Mouse (Mus musculus) stomach, postnatal 0 days (tissue): Measurements from ENCODE around the gene Noxo1. TPM values are rescaled to one million over a fixed set of nuclear protein-coding genes. Genes with fewer than 3 reads are reported as not detected.
"Not testable (repeated sequence)": the region's sequence is repeated elsewhere in the genome, so short reads cannot be mapped to it uniquely, and the experiment has no call there.

Experiments
- ATAC-seq: fragments of 200-750 bp; cut with Nextera tagmentation; 2 replicates; pipeline ENCODE4 v1.8.0; 2017; ENCODE audit not compliant: low FRiP score, low TSS enrichment
- DNase-seq: peaks from one replicate; pipeline ENCODE4 v3.0.0-alpha.2; 2016; ENCODE audit warnings: low spot score
- H3K27ac ChIP-seq: fragments of 300-500 bp; sonication (generic); replicated peaks from 2 replicates; pipeline ENCODE4 v1.5.1; 2014; ENCODE audit warnings: mild to moderate bottlenecking, control low read depth
- H3K27me3 ChIP-seq: fragments of 300-500 bp; sonication (generic); 2 replicates; pipeline ENCODE4 v1.6.1; 2014; ENCODE audit warnings: low read length; ENCODE audit not compliant: control insufficient read depth, insufficient read depth
- H3K36me3 ChIP-seq: fragments of 300-500 bp; sonication (generic); 2 replicates; pipeline ENCODE4 v1.6.1; 2014; ENCODE audit warnings: low read length, mixed read lengths; ENCODE audit not compliant: control insufficient read depth, insufficient read depth
- H3K4me1 ChIP-seq: fragments of 300-500 bp; sonication (generic); replicated peaks from 2 replicates; pipeline ENCODE4 v1.6.1; 2014; ENCODE audit warnings: antibody characterized with exemption; ENCODE audit not compliant: control insufficient read depth, insufficient read depth
- H3K4me2 ChIP-seq: fragments of 300-500 bp; sonication (generic); replicated peaks from 2 replicates; pipeline ENCODE4 v1.6.1; 2014; ENCODE audit warnings: low read depth, mild to moderate bottlenecking, control low read depth, moderate library complexity
- H3K4me3 ChIP-seq: fragments of 300-500 bp; sonication (generic); 2 replicates; pipeline ENCODE4 v1.5.1; 2014; ENCODE audit warnings: low read depth, low read length, control low read depth
- H3K9ac ChIP-seq: fragments of 300-500 bp; sonication (generic); 2 replicates; pipeline ENCODE4 v1.6.1; 2014; ENCODE audit warnings: mild to moderate bottlenecking, low read length, control low read depth, mixed read lengths
- H3K9me3 ChIP-seq: fragments of 300-500 bp; sonication (generic); 2 replicates; pipeline ENCODE4 v1.6.1; 2016; ENCODE audit warnings: low read length; ENCODE audit not compliant: control insufficient read depth
- CTCF ChIP-seq: IDR thresholded peaks from 2 replicates; pipeline ENCODE4 v1.5.1; 2016; ENCODE audit warnings: antibody characterized with exemption, low read depth, mild to moderate bottlenecking, moderate library complexity
- EP300 ChIP-seq: optimal IDR thresholded peaks from 2 replicates; pipeline ENCODE3; 2016; ENCODE audit warnings: antibody characterized with exemption
- WGBS: fragments of 180-500 bp; shearing (Covaris S2); extraction: QIAGEN DNeasy Blood & Tissue Kit; methylation state at CpG from one replicate; pipeline ENCODE4 v1.1.7; 2014; 5-methylcytosine and 5-hydroxymethylcytosine counted together
- polyA plus RNA-seq: library from polyadenylated mRNA; unstranded; fragments of >200 nt; fragmentation: Nextera tagmentation; extraction: Ambion mirVana; gene quantifications from 2 replicates; pipeline ENCODE4 v1.2.1, GENCODE M21; 2015

Gene Noxo1
- polyA plus RNA-seq, 1 experiment from 2014 or later: 3.3 TPM

GRCm38 (mm10) chr17:24658017-24658758, 37.8 kb upstream of the Noxo1 start, which contains the start of gene Npw:
TSS of gene Npw (minus strand) at chr17:24658457.
- 1% methylated on average over 44 of the region's 47 CpGs for WGBS
- Histone ChIP-seq H3K4me2 (peak within 1 kb of the TSS; percentile 69), H3K27ac (no peak within 1 kb of the TSS), H3K9ac (peak within 1 kb of the TSS; percentile 59), H3K9me3 (no peaks in the 10 kb centered on the region), H3K4me1 (peaks cover 6% of the 10 kb centered on the region; the same call in 1 of the 2 replicates), H3K4me3 (peak within 1 kb of the TSS; percentile 36), H3K36me3 (no peaks in the 10 kb centered on the region), H3K27me3 (no peaks in the 10 kb centered on the region; the same call in 1 of the 2 replicates)
- DNase-seq: peak; percentile 66
- TF ChIP-seq EP300 (no peak), CTCF (no peak)
- ATAC-seq: peak; percentile 41

DNA sequence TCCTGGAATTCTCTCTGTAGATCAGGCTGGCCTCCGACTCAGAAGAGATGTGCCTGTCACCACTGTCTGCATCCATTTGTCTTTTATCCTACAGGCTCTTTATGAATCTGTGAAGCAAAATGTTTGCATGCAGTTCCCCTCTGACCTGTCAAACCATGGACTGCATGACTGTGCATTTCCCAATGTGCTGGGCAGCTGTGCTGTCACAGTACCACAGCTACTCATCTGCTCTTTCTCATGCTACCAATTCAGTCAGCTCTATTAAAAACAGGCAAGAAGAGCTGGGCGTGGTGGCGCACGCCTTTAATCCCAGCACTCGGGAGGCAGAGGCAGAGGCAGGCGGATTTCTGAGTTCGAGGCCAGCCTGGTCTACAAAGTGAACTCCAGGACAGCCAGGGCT, 29.0 kb upstream of the Noxo1 start:
- H3K4me3 ChIP-seq, H3K27me3 ChIP-seq, H3K4me1 ChIP-seq, DNase-seq, H3K36me3 ChIP-seq, ATAC-seq, H3K9ac ChIP-seq, H3K27ac ChIP-seq, H3K4me2 ChIP-seq, H3K9me3 ChIP-seq: not testable (repeated sequence)
- WGBS: 59% methylated on average over 7 of the region's 7 CpGs

GRCm38 (mm10) chr17:24667416-24667815, 28.6 kb upstream of the Noxo1 start:
- 9% methylated on average over 6 of the region's 6 CpGs for WGBS
- H3K4me2 ChIP-seq: no peak overlapping the region
- H3K4me3 ChIP-seq: no peak overlapping the region
- DNase-seq (peak; percentile 84), ATAC-seq (peak; percentile 68)
- H3K36me3 ChIP-seq: no peaks in the 10 kb centered on the region
- no peaks in the 10 kb centered on the region for H3K27me3 ChIP-seq
- no peak overlapping the region for H3K27ac ChIP-seq
- no peaks in the 10 kb centered on the region for H3K9me3 ChIP-seq
- TF ChIP-seq CTCF: peak; percentile 85
- TF ChIP-seq EP300: no peak
- H3K9ac ChIP-seq: no peak overlapping the region
- H3K4me1 ChIP-seq: peaks cover 3% of the 10 kb centered on the region; the same call in 1 of the 2 replicates

DNA sequence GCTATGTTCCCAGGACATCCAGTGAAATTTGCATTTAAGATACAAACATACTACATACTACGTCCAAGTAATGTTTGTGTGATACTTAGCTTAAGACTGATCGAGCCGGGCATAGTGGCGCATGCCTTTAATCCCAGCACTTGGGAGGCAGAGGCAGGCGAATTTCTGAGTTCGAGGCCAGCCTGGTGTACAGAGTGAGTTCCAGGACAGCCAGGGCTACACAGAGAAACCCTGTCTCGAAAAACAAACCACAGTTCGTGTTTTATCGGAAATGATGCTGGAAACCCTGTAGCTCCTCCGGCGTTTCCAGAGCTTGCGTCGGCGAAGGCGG, 26.9 kb upstream of the Noxo1 start:
- ATAC-seq, H3K9me3 ChIP-seq, H3K36me3 ChIP-seq, DNase-seq, H3K4me1 ChIP-seq, H3K27me3 ChIP-seq: not testable (repeated sequence)
- Histone ChIP-seq H3K9ac (peak overlapping the region; percentile 38; the same call in 1 of the 2 replicates), H3K4me3 (peak overlapping the region; percentile 99), H3K27ac (peak overlapping the region; percentile 91), H3K4me2 (peak overlapping the region; percentile 55)
- WGBS: 10% methylated on average over 15 of the region's 15 CpGs

DNA sequence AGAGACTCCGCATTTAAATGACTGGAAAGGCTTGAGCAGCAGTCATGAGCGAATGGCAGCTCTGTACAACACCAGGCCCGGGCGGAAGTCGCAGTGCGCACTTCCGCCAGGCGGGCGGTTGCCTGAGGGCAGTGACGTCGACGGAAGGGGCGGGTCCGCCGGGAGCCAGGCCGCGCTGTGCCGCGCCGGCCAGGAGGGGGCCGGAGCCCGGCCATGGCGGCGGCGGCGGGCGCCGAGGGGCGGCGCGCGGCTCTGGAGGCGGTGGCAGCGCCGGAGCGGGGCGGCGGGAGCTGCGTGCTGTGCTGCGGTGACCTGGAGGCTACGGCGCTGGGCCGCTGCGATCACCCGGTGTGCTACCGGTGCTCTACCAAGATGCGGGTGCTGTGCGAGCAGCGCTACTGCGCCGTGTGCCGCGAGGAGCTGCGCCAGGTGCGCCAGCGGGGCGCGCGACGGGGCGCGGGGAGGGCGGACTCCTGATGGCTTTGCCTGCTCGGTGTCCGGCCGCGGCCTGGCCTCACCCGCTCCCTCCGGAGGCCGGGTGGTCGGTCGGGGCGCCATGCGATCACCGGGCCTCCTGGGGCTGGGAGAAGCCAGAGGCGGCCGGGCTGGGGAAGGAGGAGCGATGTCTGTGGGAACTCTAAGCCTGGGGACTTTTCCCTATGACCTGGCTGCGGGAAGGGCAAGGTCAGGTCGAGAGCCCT, 26.3 kb upstream of the Noxo1 start, which contains the start of gene Zfp598:
Zfp598 (plus strand) TSS at position 143 of the 701 bp plus-strand sequence.
- peak within 1 kb of the TSS; percentile 91 for H3K27ac ChIP-seq
- WGBS: 1% methylated on average over 57 of the region's 80 CpGs
- ATAC-seq (peak; percentile 97), DNase-seq (peak; percentile 95)
- H3K4me3 ChIP-seq: peak within 1 kb of the TSS; percentile 99
- peak; percentile 45 for TF ChIP-seq CTCF
- no peak for TF ChIP-seq EP300
- peak within 1 kb of the TSS; percentile 90 for H3K4me2 ChIP-seq
- H3K4me1 ChIP-seq: peaks cover 3% of the 10 kb centered on the region; the same call in 1 of the 2 replicates
- peak within 1 kb of the TSS; percentile 95 for H3K9ac ChIP-seq
- no peaks in the 10 kb centered on the region for H3K27me3 ChIP-seq
- H3K36me3 ChIP-seq: 0 out of 2 replicates have a peak, but pooled peaks cover 3% of the 10 kb centered on the region
- no peaks in the 10 kb centered on the region for H3K9me3 ChIP-seq
